Mouse (Mus musculus) c-Kit-positive CD71-positive TER-119-positive erythroid progenitor cells, embryonic 14.5 days (primary cell): ENCODE measurements around the gene Ifnk.

Source experiments
- DNase-seq: peaks from one replicate; pipeline ENCODE4 v3.0.0-alpha.2; 2013; ENCODE audit warnings: low spot score

Ifnk gene

DNA sequence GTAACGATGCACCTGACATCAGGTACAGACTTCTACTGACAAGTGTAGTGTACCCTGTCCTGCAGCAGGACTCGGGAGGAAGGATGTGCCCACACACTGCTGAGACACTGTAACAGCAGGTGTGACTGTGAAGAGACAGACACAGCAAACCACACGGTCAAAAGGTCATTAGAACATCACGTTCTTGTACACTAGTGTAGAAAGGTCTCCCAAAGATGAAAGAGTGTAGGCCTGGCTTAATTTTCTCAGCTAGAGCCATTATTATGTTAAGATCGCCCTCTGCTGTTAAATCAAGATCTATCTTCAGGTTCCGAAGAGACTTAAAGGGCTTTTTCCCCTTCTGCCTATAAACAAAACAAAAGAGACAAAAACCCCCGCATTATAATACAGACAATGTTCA lies 40.9 kb downstream of the Ifnk start:
- no peak for DNase-seq

DNA sequence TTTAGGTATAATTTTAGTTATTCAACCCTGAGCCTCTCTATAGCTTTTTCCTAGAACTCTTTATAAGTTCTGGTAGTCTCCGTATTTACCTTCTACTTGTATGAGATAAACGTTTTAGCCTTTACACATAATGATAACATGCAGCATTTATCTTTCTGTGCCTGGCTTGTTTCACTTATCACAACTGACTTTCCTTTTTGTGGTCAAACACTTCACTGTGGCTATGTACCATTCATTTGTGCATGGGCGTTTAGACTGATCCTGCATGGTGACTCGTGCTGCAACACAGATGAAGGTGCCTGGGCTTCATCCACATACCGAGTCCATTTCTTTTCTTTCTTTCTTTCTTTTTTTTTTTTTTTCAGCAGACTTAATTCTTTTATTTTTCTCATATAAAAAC lies 49.8 kb downstream of the Ifnk start:
- DNase-seq: no peak
